ENCODE assay signal across 25 mouse cellular contexts in the genomic region with DNA sequence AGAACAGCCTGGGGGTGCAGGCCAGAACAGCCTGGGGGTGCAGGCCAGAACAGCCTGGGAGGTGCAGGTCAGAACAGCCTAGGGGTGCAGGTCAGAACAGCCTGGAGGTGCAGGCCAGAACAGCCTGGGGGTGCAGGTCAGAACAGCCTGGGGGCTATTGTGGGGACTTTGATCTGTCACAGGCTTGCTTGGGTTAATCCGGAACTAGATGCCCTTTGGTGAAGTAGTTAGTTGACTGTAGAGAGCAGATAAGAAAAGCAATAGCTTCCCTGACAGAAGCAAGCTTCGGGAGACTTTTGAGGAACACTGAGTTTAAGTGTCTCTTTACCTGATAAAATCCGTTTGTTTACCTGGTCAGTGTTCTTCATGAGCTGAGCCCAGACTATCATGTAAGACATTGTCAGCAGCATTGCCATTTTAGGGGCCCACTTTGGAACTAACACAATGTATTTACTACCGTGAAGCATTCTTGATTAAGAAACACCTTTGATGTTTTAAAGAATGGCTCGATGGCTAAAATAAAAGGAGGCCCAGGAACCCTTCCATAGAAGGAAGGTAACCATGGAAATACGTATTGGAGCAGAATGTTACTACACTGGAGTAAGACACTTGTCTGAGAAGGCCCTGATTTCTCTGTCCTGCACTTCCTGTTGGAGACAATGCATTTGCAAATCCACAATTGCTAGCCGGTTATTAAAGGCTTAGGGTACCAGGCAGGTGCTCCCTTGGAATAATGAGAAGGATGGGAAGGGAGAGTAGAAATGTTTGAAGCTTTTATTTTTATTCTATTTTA. TPM values are rescaled to one million over a fixed set of nuclear protein-coding genes. Genes with fewer than 3 reads are reported as not detected.
"Had no signal": no experiment of that assay in that cellular context is flagged by ENCODE, and none has a peak within 500 bp of the region (broad histone marks: within the 10 kb centered on the region; RNA-seq: fewer than 3 reads in every experiment).

No protein-coding gene starts in this region.

- DNase-seq: gastrocnemius, postnatal 14 days; gastrocnemius, postnatal 36 days; heart, adult 11 months; heart, adult 2 months; heart, postnatal 14 days; heart, postnatal 36 days; kidney, adult 18-20 months; kidney, adult 8-10 months; kidney, postnatal 25 days; kidney, postnatal 4 days had no signal

- H3K36me3 ChIP-seq: heart, embryonic 13.5 days; heart, embryonic 15.5 days; hindbrain, embryonic 13.5 days; hindbrain, embryonic 15.5 days; kidney, embryonic 15.5 days; limb, embryonic 13.5 days; limb, embryonic 15.5 days; liver, embryonic 12.5 days had no signal

- ATAC-seq: hindbrain, postnatal 0 days; liver, embryonic 12.5 days had no signal

- H3K4me1 ChIP-seq: heart, embryonic 13.5 days; heart, embryonic 15.5 days; hindbrain, embryonic 13.5 days; hindbrain, embryonic 15.5 days; kidney, embryonic 15.5 days; limb, embryonic 13.5 days; limb, embryonic 15.5 days; liver, embryonic 12.5 days had no signal

- H3K27me3 ChIP-seq: heart, embryonic 15.5 days; hindbrain, embryonic 13.5 days; hindbrain, embryonic 15.5 days; kidney, embryonic 15.5 days; limb, embryonic 13.5 days; limb, embryonic 15.5 days; liver, embryonic 12.5 days had no signal

- H3K4me2 ChIP-seq: heart, embryonic 11.5 days; heart, embryonic 13.5 days; heart, embryonic 15.5 days; hindbrain, embryonic 13.5 days; hindbrain, embryonic 15.5 days; kidney, embryonic 15.5 days; limb, embryonic 13.5 days; limb, embryonic 15.5 days; liver, embryonic 12.5 days had no signal

- H3K4me3 ChIP-seq: heart, adult 2 months; heart, embryonic 13.5 days; heart, embryonic 15.5 days; hindbrain, embryonic 13.5 days; hindbrain, embryonic 15.5 days; kidney, embryonic 15.5 days; layer of hippocampus, adult 2 months; left cerebral cortex, adult 2 months; limb, embryonic 13.5 days; limb, embryonic 15.5 days; liver, embryonic 12.5 days had no signal

- H3K27ac ChIP-seq: heart, adult 2 months; heart, embryonic 13.5 days; heart, embryonic 15.5 days; hindbrain, embryonic 13.5 days; hindbrain, embryonic 15.5 days; hindbrain, postnatal 0 days; kidney, embryonic 15.5 days; kidney, postnatal 0 days; layer of hippocampus, adult 2 months; left cerebral cortex, adult 2 months; limb, embryonic 13.5 days; limb, embryonic 15.5 days; liver, embryonic 12.5 days; liver, embryonic 14.5 days had no signal

- H3K9ac ChIP-seq: heart, embryonic 13.5 days; heart, embryonic 15.5 days; hindbrain, embryonic 13.5 days; hindbrain, embryonic 15.5 days; kidney, embryonic 15.5 days; limb, embryonic 13.5 days; limb, embryonic 15.5 days; liver, embryonic 12.5 days; liver, embryonic 14.5 days had no signal

- H3K9me3 ChIP-seq: heart, embryonic 13.5 days; heart, embryonic 15.5 days; hindbrain, embryonic 13.5 days; hindbrain, embryonic 15.5 days; kidney, embryonic 15.5 days; limb, embryonic 13.5 days; limb, embryonic 15.5 days; liver, embryonic 12.5 days had no signal

RNA-seq across cellular contexts. Expression of a gene that starts 46.2 kb away (rescaled TPM):
- total RNA-seq: hematopoietic stem cell, adult 5-6 weeks had no signal
- polyA plus RNA-seq: liver, embryonic 12.5 days had no signal
